Mouse (Mus musculus): ENCODE measurements around the gene Hoxa10. TPM values are rescaled to one million over a fixed set of nuclear protein-coding genes. Genes with fewer than 3 reads are reported as not detected.

Gene Hoxa10
- not detected for polyA plus RNA-seq (2014; fragmentation: Illumina TruSeq; extraction: RNeasy Lipid Tissue Mini Kit (QIAGEN cat#74804); ENCODE audit: low read depth, low replicate concordance)

DNA sequence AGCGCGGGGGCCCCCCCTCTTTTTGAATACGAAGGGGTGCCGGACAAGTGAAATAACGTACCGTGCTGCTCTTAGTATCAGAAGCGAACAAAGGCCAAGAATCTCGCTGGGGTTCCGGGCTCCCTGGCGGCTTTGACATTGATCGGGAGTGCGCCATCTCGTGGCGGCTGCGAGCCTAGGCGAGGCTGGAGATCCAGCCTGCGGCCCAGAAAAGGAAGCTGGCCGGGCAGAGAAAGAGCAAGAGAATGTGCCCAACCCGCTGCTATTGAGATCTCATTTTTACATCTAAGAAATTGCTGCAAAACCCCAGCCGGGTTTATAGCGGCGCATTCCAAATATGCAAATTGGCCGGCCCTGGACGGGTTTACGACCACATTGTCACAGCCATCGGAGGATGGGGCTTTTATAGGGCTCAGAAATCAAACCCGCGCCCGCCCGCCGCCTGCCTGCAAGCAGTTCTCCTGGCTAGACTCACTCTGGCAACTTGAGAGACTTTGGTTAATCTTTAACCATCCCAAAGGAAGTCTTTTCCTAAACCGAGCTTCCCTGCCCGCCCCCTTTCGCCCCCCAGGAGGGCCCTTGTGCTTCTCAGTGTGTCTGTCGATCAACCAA lies at the start of gene Hoxa10:
Gene Hoxa10, minus strand, starts transcription at position 466 of the 612 bp plus-strand sequence.

DNA sequence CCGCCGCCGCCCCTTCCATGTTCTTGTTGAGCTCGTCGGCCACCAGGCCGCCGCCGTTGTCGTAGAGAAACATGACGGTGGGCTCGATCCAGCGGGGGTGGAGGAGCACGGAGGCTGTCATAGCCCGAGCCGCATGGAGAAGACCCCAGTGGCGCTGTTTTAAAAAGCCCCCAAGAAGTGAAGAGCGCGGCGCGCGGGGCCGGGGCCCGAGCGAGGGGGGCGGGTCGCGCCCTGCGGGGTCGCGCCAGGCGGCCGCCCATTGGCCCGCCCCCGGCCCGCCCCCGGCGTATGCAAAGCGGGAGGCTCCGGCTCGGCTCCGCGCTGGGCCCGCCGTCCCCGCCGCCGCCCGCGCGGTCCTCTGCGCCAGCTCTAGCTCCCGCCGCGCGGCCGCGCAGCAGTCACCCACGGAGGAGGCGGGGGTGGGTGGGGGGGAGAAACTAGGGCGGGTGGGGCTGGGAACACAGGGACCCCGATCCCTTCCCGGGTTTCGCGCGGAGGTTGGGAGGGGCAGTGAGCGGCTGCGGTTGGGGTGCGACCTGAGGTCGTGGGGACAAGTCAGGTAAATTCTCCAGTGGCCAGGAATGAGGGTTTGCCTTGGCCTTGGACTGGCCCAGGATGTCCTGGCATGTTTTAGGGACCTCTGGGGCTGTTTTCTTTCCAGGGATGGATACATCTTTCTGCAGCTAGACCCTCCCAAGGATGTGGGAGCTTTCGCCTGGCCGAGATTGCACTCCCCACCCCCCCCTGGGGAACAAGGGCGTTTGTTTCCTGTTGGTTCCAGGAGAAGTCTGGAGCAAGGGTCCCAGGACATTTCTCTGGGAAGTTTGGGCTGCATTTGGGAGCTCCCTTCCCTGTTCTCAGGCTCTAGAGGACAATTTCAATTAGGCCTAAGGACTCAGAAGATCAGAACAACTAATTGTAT lies 20.3 kb upstream of the Hoxa10 start, which contains the start of gene Hoxa13:
Gene Hoxa13, minus strand, starts transcription at position 227 of the 922 bp plus-strand sequence.

DNA sequence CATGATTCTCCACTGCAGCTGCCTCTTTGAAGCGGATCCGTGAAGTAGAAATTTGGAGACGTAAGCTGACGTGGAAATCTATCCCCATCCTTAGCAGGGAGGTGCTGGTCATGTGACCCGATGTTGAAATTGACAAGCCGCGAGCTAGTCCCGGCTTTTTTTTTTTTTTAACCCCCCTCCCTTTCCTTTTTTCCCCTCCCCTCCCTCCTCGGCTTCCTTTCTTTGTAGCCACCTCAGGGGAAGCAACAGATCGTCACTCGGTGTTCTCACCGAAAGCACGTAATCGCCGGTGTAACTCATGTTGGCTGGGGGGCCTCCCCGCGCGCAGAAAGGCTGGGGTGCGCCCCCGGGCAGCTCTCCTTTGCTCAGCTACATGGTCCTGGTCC lies 5.1 kb upstream of the Hoxa10 start, which contains the start of gene Hoxa11:
Gene Hoxa11, minus strand, starts transcription at position 54 of the 386 bp plus-strand sequence.

DNA sequence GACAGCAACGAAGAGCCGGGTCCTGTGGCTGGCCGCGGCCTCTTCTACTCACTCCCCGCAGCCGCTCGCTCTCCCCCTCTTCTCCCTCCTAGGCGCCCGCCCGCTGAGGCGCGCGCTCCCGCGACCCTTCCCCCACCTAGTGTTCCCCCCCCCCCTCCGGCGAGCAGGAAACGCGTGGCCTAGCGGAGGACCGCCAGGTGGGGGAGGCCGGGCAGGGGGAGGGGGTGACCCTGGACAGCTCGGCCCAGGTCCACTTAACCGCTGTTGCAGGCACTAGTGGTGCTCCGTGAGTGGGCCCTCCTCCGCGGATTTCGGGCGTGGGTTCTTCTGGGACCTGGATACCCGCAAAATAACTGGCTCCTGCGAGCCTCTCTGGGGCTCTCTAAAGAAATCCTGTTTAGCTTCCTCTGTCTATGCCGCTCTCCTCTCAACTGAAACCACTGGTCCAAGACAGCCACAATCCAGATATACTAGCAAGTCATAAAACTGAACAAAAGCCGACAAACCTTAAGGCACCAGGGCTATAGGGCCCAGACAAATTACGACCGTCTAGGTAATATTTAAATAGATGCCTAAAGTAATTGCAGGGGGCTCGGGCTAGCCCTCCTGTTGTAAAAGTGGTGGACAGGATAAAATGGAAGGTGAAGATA lies 10.0 kb downstream of the Hoxa10 start, which contains the start of gene Hoxa9:
Gene Hoxa9, minus strand, starts transcription at position 574 of the 650 bp plus-strand sequence.

DNA sequence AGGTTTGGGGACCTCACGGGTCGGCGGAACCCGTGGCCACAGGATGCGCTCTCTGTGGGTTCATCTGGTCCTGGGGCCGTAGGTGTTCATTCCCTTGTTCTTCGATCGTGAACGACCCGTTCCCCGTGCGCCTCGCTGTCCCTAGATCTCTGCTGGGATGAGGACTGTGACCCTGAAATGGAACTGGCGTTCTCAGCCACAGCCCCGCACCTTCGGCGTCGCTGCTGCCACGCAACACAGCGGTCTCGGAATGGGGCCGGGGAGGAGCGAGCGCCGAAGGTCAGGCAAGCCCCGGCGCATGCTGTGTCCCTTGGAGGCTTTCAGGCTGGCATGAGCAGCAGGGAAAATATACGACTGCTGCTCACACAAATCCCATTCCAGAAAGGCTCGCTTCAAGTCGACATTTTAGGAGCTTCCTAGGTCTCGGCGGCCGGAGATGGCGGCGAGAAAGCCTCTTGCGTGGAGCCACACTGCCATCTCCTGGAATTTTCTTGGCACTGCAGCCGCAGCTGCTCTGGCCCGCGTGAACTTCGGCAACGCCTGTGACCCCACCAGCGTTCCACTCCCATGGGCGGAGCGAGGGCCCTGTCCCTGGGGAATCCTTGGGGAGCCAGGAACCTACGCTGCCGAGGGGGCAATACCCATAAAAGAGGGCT lies 19.2 kb downstream of the Hoxa10 start, which contains the start of gene Hoxa7:
Gene Hoxa7, minus strand, starts transcription at position 518 of the 656 bp plus-strand sequence.

DNA sequence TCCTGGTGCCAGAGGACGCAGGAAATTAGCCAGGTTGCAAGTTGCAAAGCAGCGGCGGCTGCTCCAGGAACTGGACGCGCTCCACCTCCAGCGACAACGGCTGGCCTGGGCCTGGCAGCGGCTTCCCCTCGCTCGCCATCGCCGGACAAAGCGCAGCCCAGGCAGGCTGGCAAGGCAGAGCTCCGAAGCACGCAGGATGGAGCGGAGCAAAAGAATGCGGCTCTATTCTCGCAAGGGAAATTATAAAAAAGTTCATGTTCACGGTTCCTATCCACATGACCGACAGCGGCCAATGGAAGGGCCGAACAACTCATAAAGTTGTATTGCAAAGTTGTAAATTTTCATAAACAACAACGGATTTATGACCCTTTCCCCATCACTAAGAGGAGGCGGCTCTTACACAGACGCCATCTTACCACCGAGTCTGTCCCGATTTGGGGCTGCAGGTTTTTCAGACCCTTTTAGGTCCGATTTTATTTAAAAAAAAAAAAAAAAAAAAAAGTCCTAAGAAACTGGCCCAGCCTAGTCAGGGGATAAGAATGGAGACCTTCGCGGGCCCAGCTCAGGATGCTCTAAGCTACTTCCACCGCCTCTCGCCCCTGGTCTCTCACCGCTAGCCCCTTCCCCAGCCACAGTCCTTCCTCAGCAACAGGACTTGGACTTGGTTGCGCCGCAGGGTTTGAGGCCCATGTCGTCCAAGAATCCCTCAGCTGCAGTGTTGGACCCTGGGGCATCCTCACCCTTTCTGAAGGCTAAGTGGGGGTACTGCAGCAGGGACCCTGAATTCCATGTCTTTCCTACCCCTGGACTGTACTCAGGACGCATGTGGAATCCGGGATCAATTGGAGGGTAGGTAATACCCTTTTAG lies 27.3 kb downstream of the Hoxa10 start, which contains the start of the genes Hoxa3 and Gm28308:
Gene Hoxa3, minus strand, starts transcription at position 218 of the 868 bp plus-strand sequence.
Gene Gm28308, minus strand, starts transcription at position 221 of the 868 bp plus-strand sequence.

DNA sequence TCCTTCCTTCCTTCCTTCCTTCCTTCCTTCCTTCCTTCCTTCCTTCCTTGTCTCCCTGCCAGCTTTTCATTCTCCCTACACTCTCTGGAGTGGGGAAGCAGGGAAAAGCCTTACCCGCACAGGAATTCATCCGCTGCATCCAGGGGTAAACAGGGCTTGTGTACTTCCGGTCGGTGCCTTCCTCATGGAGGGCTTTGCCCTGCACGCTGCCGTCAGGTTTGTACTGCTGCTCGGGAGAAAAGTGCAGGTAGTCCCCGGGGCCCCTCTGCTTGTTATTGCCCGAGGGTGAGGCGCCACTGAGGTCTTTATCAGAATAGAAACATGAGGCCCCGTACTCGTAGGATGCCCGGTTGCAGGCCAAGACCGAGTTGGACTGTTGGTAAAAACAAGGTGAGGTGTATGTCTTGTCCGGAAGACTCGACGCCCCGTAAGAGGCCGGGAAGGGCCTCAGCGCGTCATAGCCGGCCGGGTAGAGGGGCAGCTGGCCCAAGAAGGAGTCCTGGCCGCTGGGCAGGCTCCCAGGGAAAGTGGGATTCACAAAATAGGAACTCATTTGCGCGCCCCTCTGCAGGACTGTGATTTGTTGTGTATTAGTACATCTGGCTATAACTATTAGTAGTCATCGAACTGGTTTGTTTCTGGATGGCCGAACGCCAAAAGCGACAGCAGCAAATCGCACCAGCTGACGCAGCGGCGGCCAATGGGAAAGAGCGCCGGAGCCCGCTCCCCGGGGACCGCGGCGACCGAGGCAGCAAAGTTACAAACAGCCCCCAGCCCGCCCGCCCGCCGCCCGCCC lies 32.4 kb downstream of the Hoxa10 start, which contains the start of gene Hoxa6:
Gene Hoxa6, minus strand, starts transcription at position 651 of the 796 bp plus-strand sequence.

DNA sequence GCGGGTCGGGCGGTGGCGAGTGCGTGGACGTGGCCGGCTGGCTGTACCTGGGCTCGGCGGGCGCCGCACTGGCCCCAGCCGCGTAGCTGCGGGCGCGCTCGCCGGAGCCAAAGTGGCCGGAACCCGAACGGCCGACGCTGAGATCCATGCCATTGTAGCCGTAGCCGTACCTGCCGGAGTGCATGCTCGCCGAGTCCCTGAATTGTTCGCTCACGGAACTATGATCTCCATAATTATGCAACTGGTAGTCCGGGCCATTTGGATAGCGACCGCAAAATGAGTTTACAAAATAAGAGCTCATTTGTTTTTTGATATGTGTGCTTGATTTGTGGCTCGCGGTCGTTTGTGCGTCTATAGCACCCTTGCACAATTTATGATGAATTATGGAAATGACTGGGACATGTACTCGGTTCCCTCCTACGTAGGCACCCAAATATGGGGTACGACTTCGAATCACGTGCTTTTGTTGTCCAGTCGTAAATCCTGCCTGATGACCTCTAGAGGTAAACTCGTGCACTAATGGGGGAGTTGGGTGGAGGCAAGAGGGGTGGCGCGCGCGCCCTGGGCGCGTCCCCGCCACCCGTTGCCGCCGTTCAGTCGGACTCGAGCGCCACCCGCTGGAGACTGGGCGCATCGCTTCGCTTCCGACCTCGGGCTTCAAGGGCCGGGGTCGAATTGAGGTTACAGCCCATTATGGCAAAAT lies 36.5 kb downstream of the Hoxa10 start, which contains the start of gene Hoxa5:
Gene Hoxa5, minus strand, starts transcription at position 538 of the 703 bp plus-strand sequence.

DNA sequence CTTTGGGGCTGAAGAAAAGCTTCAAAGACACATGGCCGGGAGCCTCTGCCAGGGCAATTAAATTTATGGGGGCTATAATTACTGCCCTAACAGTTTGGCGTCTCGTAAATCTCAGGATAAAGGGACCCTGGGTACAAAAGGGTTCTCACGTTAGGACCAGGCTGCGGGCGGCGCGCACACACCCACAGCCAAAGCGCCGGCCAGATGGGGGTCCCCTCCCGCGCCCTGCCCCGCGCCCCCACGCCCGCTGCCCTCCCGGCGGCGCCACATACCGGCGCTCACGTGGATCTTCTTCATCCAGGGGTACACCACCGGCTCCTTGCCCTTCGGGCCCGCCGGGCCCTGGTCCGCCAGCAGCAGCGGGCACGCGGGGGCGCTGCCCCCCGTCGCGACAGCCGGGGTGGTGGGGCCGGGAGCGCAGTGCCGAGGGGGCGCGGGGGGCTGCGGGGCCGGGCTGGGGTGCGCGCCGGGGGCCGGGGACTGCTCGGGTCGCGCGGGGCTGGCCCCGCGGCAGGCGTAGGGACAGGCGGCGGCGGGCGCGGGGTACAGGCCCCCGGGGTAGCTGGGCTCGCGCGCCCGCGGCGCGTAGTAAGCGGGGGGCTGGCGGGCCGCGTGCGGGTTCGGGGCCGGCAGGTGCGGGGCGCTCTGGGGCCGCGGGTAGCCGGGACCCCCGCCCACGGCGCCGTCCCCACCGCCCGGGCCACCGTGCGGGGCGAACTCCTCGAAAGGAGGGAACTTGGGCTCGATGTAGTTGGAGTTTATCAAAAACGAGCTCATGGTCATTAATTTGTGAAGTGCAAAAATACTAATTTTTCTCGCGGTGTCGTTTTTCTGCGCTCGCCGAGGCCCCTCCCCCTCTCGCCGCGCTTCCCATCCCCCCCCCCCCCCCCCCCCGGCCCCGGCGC lies 49.5 kb downstream of the Hoxa10 start, which contains the start of gene Hoxa4:
Gene Hoxa4, minus strand, starts transcription at position 848 of the 905 bp plus-strand sequence.

Other genes with a start within 250 kb of the Hoxa10 start
- 33.6 TPM for gene Skap2, start 228.3 kb downstream of the Hoxa10 start, polyA plus RNA-seq (2014; fragmentation: Illumina TruSeq; extraction: RNeasy Lipid Tissue Mini Kit (QIAGEN cat#74804); ENCODE audit: low read depth, low replicate concordance)
- 0.13 TPM for gene Hoxa1, start 82.5 kb downstream of the Hoxa10 start, polyA plus RNA-seq (2014; fragmentation: Illumina TruSeq; extraction: RNeasy Lipid Tissue Mini Kit (QIAGEN cat#74804); ENCODE audit: low read depth, low replicate concordance)
- gene Hoxa2, start 76.0 kb downstream of the Hoxa10 start, polyA plus RNA-seq (2014; fragmentation: Illumina TruSeq; extraction: RNeasy Lipid Tissue Mini Kit (QIAGEN cat#74804); ENCODE audit: low read depth, low replicate concordance): not detected
- not detected for gene 5730596B20Rik, start 63.4 kb downstream of the Hoxa10 start, polyA plus RNA-seq (2014; fragmentation: Illumina TruSeq; extraction: RNeasy Lipid Tissue Mini Kit (QIAGEN cat#74804); ENCODE audit: low read depth, low replicate concordance)
- 51.6 TPM for gene Hoxa4, start 49.1 kb downstream of the Hoxa10 start, polyA plus RNA-seq (2014; fragmentation: Illumina TruSeq; extraction: RNeasy Lipid Tissue Mini Kit (QIAGEN cat#74804); ENCODE audit: low read depth, low replicate concordance)
- 0.28 TPM for gene Hoxa5, start 36.3 kb downstream of the Hoxa10 start, polyA plus RNA-seq (2014; fragmentation: Illumina TruSeq; extraction: RNeasy Lipid Tissue Mini Kit (QIAGEN cat#74804); ENCODE audit: low read depth, low replicate concordance)
- gene Hoxa6, start 32.1 kb downstream of the Hoxa10 start, polyA plus RNA-seq (2014; fragmentation: Illumina TruSeq; extraction: RNeasy Lipid Tissue Mini Kit (QIAGEN cat#74804); ENCODE audit: low read depth, low replicate concordance): not detected
- gene Hoxa3, start 27.5 kb downstream of the Hoxa10 start, polyA plus RNA-seq (2014; fragmentation: Illumina TruSeq; extraction: RNeasy Lipid Tissue Mini Kit (QIAGEN cat#74804); ENCODE audit: low read depth, low replicate concordance): 2.9 TPM
- not detected for gene Gm28308, start 27.5 kb downstream of the Hoxa10 start, polyA plus RNA-seq (2014; fragmentation: Illumina TruSeq; extraction: RNeasy Lipid Tissue Mini Kit (QIAGEN cat#74804); ENCODE audit: low read depth, low replicate concordance)
- 0.59 TPM for gene Hoxa7, start 19.0 kb downstream of the Hoxa10 start, polyA plus RNA-seq (2014; fragmentation: Illumina TruSeq; extraction: RNeasy Lipid Tissue Mini Kit (QIAGEN cat#74804); ENCODE audit: low read depth, low replicate concordance)
- 0.43 TPM for gene Hoxa9, start 9.8 kb downstream of the Hoxa10 start, polyA plus RNA-seq (2014; fragmentation: Illumina TruSeq; extraction: RNeasy Lipid Tissue Mini Kit (QIAGEN cat#74804); ENCODE audit: low read depth, low replicate concordance)
- gene Hoxa11, start 5.0 kb upstream of the Hoxa10 start, polyA plus RNA-seq (2014; fragmentation: Illumina TruSeq; extraction: RNeasy Lipid Tissue Mini Kit (QIAGEN cat#74804); ENCODE audit: low read depth, low replicate concordance): not detected
- gene Hoxa13, start 20.0 kb upstream of the Hoxa10 start, polyA plus RNA-seq (2014; fragmentation: Illumina TruSeq; extraction: RNeasy Lipid Tissue Mini Kit (QIAGEN cat#74804); ENCODE audit: low read depth, low replicate concordance): not detected
- gene Evx1, start 72.6 kb upstream of the Hoxa10 start, polyA plus RNA-seq (2014; fragmentation: Illumina TruSeq; extraction: RNeasy Lipid Tissue Mini Kit (QIAGEN cat#74804); ENCODE audit: low read depth, low replicate concordance): not detected